Mouse (Mus musculus) liver, embryonic 14.5 days (tissue): ENCODE data around the gene Dlgap5.

Experiments used
- CTCF ChIP-seq: IDR thresholded peaks from 2 replicates; pipeline ENCODE4 v1.5.1; 2016; ENCODE audit warnings: antibody characterized with exemption, low read depth, control low read depth
- EP300 ChIP-seq: IDR thresholded peaks from 2 replicates; pipeline ENCODE4 v1.6.1; 2016; ENCODE audit warnings: antibody characterized with exemption, low read depth

DNA sequence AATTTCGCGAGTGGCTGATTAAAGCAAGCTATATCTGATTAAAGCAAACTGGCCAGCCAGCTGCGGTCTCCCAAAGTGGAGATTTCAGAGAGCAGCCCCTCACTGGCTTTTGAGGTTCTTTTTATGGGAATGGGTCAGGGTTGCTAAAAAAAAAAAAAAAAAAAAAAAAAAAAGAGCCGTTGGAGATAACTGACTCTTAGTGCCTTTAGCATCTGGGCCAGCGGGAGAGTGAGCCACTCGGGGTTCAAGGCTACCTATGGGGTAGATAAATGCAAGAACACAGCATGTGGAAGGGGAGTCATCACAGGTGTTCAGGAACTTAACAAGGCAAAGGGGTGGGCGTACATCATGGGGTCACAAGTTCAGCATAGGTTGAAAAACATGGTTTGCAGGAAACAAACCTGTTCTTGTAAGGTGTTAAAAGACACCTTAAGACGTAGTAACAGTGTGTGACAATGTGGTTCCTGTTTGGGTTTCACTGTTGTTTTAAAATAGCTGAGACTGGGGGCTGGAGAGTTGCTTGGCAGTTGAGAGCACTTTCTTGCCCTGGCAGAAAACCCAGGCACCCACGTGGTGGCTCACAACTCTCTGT, 923 bp upstream of the Dlgap5 start:
- TF ChIP-seq CTCF (no peak), EP300 (no peak)
